Mouse (Mus musculus): ENCODE data around the gene Zbtb16. TPM values are rescaled to one million over a fixed set of nuclear protein-coding genes. Genes with fewer than 3 reads are reported as not detected.

The Zbtb16 gene
- polyA plus RNA-seq, 1 experiment: 1.8 TPM

GRCm38 (mm10) chr9:48723511-48724304 is 112.3 kb downstream of the Zbtb16 start:
- Histone ChIP-seq H3K4me1 (ENCODE audit: control insufficient read depth, insufficient read depth, insufficient read length, low read length) (peaks cover 11% of the 10 kb centered on the region; the same call in 1 of the 2 replicates), H3K36me3 (ENCODE audit: control insufficient read depth, insufficient read depth, low read length) (no peaks in the 10 kb centered on the region), H3K4me3 (ENCODE audit: low read depth, low read length) (no peak overlapping the region), H3K27me3 (ENCODE audit: control insufficient read depth, insufficient read depth, low read length) (no peaks in the 10 kb centered on the region), H3K27ac (ENCODE audit: insufficient read depth, low read depth, low read length) (peak overlapping the region; percentile 94)
- TF ChIP-seq CTCF (IDR thresholded peaks at IDR 0.05; ENCODE audit: extremely low read depth, insufficient read length, insufficient replicate concordance, low read depth, low read length) (no peak), POLR2A (IDR thresholded peaks at IDR 0.05; ENCODE audit: low read depth, low read length) (peak; percentile 35; the same call in 1 of the 2 replicates)
- 5% methylated on average over 10 of the region's 10 CpGs for whole genome bisulfite sequencing

- H3K27ac ChIP-seq (ENCODE audit: insufficient read depth, low read depth, low read length): peak overlapping the region; percentile 71
- peaks cover 11% of the 10 kb centered on the region; the same call in 1 of the 2 replicates for H3K4me1 ChIP-seq (ENCODE audit: control insufficient read depth, insufficient read depth, insufficient read length, low read length)
- no peaks in the 10 kb centered on the region for H3K27me3 ChIP-seq (ENCODE audit: control insufficient read depth, insufficient read depth, low read length)
- H3K4me3 ChIP-seq (ENCODE audit: low read depth, low read length): no peak overlapping the region
- TF ChIP-seq POLR2A (IDR thresholded peaks at IDR 0.05; ENCODE audit: low read depth, low read length) (no peak), CTCF (IDR thresholded peaks at IDR 0.05; ENCODE audit: extremely low read depth, insufficient read length, insufficient replicate concordance, low read depth, low read length) (no peak)
- no peaks in the 10 kb centered on the region for H3K36me3 ChIP-seq (ENCODE audit: control insufficient read depth, insufficient read depth, low read length)
- WGBS: 24% methylated on average over 3 of the region's 3 CpGs
Observed at GRCm38 (mm10) chr9:48723025-48723424, 113.0 kb downstream of the Zbtb16 start.

- H3K27me3 ChIP-seq (ENCODE audit: control insufficient read depth, insufficient read depth, low read length): no peaks in the 10 kb centered on the region
- no peak overlapping the region for H3K4me3 ChIP-seq (ENCODE audit: low read depth, low read length)
- TF ChIP-seq POLR2A (IDR thresholded peaks at IDR 0.05; ENCODE audit: low read depth, low read length): no peak
- no peak for TF ChIP-seq CTCF (IDR thresholded peaks at IDR 0.05; ENCODE audit: extremely low read depth, insufficient read length, insufficient replicate concordance, low read depth, low read length)
- H3K36me3 ChIP-seq (ENCODE audit: control insufficient read depth, insufficient read depth, low read length): no peaks in the 10 kb centered on the region
- H3K4me1 ChIP-seq (ENCODE audit: control insufficient read depth, insufficient read depth, insufficient read length, low read length): peaks cover 11% of the 10 kb centered on the region; the same call in 1 of the 2 replicates
- WGBS: 92% methylated on average over 3 of the region's 3 CpGs
- peak overlapping the region; percentile 71; the same call in 1 of the 2 replicates for H3K27ac ChIP-seq (ENCODE audit: insufficient read depth, low read depth, low read length)
Observed at GRCm38 (mm10) chr9:48722261-48722920, 113.6 kb downstream of the Zbtb16 start.

- TF ChIP-seq POLR2A (IDR thresholded peaks at IDR 0.05; ENCODE audit: low read depth, low read length) (no peak), CTCF (IDR thresholded peaks at IDR 0.05; ENCODE audit: extremely low read depth, insufficient read length, insufficient replicate concordance, low read depth, low read length) (no peak)
- 94% methylated on average over 6 of the region's 6 CpGs for WGBS
- H3K36me3 ChIP-seq (ENCODE audit: control insufficient read depth, insufficient read depth, low read length): no peaks in the 10 kb centered on the region
- no peaks in the 10 kb centered on the region for H3K27me3 ChIP-seq (ENCODE audit: control insufficient read depth, insufficient read depth, low read length)
- H3K4me3 ChIP-seq (ENCODE audit: low read depth, low read length): no peak overlapping the region
- no peak overlapping the region for H3K27ac ChIP-seq (ENCODE audit: insufficient read depth, low read depth, low read length)
- peaks cover 11% of the 10 kb centered on the region; the same call in 1 of the 2 replicates for H3K4me1 ChIP-seq (ENCODE audit: control insufficient read depth, insufficient read depth, insufficient read length, low read length)
Observed at GRCm38 (mm10) chr9:48721655-48722054, 114.4 kb downstream of the Zbtb16 start.

- peaks cover 11% of the 10 kb centered on the region; the same call in 1 of the 2 replicates for H3K4me1 ChIP-seq (ENCODE audit: control insufficient read depth, insufficient read depth, insufficient read length, low read length)
- TF ChIP-seq CTCF (IDR thresholded peaks at IDR 0.05; ENCODE audit: extremely low read depth, insufficient read length, insufficient replicate concordance, low read depth, low read length): no peak
- TF ChIP-seq POLR2A (IDR thresholded peaks at IDR 0.05; ENCODE audit: low read depth, low read length): no peak
- no peak overlapping the region for H3K27ac ChIP-seq (ENCODE audit: insufficient read depth, low read depth, low read length)
- WGBS: 88% methylated on average over 3 of the region's 3 CpGs
- no peak overlapping the region for H3K4me3 ChIP-seq (ENCODE audit: low read depth, low read length)
- H3K27me3 ChIP-seq (ENCODE audit: control insufficient read depth, insufficient read depth, low read length): no peaks in the 10 kb centered on the region
- H3K36me3 ChIP-seq (ENCODE audit: control insufficient read depth, insufficient read depth, low read length): no peaks in the 10 kb centered on the region
Observed at GRCm38 (mm10) chr9:48721172-48721571, 114.8 kb downstream of the Zbtb16 start.

- TF ChIP-seq POLR2A (IDR thresholded peaks at IDR 0.05; ENCODE audit: low read depth, low read length) (no peak), CTCF (IDR thresholded peaks at IDR 0.05; ENCODE audit: extremely low read depth, insufficient read length, insufficient replicate concordance, low read depth, low read length) (no peak)
- 85% methylated on average over 12 of the region's 12 CpGs for WGBS
- H3K27ac ChIP-seq (ENCODE audit: insufficient read depth, low read depth, low read length): no peak overlapping the region
Observed at GRCm38 (mm10) chr9:48720251-48720963, 115.6 kb downstream of the Zbtb16 start.

More at GRCm38 (mm10) chr9:48720251-48720963, 115.6 kb downstream of the Zbtb16 start:
- no peaks in the 10 kb centered on the region for H3K36me3 ChIP-seq (ENCODE audit: control insufficient read depth, insufficient read depth, low read length)
- H3K27me3 ChIP-seq (ENCODE audit: control insufficient read depth, insufficient read depth, low read length): no peaks in the 10 kb centered on the region
- peaks cover 11% of the 10 kb centered on the region; the same call in 1 of the 2 replicates for H3K4me1 ChIP-seq (ENCODE audit: control insufficient read depth, insufficient read depth, insufficient read length, low read length)
- no peak overlapping the region for H3K4me3 ChIP-seq (ENCODE audit: low read depth, low read length)
